In the genomic region with DNA sequence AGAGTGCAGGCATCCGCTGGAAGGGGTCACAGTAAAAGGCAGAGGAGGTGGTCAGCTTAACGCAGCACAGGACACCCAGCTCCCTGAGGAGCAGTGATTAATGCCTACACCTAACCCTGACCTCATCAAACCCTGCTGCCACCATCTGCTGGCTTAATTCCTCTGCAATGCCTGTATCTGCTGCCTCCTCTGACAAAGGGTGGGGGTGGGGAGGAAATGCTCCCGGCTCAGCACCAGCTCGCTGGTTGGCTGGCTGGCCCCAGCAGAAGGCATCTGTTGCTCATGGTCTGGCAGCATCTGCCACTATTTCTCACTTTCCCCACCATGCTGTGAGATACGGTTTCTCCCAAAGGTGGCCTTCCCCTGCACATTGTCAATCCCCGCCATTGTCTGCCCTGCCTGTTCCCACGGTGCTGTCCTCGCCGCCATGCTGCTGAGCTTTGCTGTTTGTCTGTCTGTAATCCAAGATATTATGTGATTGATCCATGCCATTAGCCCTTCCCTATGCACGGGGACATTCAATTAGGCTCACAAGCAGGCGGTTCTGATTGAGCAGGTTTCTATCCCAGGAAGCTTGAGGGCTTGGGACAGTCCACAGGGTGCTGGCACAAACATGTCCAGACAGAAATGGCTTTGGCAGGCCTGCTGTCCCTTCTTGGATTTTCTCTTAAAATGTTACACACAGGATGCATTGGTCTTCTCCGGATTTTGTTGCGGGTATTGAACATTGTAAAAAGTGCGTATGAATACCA, we compare ENCODE assay signal across 8 mouse cellular contexts. TPM values are rescaled to one million over a fixed set of nuclear protein-coding genes. Genes with fewer than 3 reads are reported as not detected.
DNase-seq lines count a peak whose midpoint lies in the region; ATAC-seq and TF ChIP-seq lines count a peak whose summit lies in the region.
"Had no signal": no experiment of that assay in that cellular context is flagged by ENCODE, and none has a peak within 500 bp of the region (broad histone marks: within the 10 kb centered on the region; RNA-seq: fewer than 3 reads in every experiment).

No protein-coding gene starts in this region.

- no peak overlapping the region for H3K4me2 ChIP-seq in forebrain, embryonic 11.5 days (ENCODE audit: low read depth, low read length, severe bottlenecking)
- H3K4me2 ChIP-seq in limb, embryonic 11.5 days (ENCODE audit: low read depth, severe bottlenecking), result peak overlapping the region; percentile 29
- H3K4me2 ChIP-seq in lung, postnatal 0 days (replicated peaks; ENCODE audit: low read depth, low read length), result no peak overlapping the region

- DNase-seq in ES-CJ7 (ENCODE audit: low read depth, low spot score) (peak; percentile 44), ZHBTc4 (ENCODE audit: low read depth, low spot score) (peak; percentile 47)
- DNase-seq in forebrain, embryonic 11.5 days (ENCODE audit: low spot score), result peak; percentile 83
- DNase-seq in limb, embryonic 11.5 days (ENCODE audit: low spot score), result peak; percentile 51
- no peak for DNase-seq in urinary bladder, adult 2 months (ENCODE audit: low spot score)
- DNase-seq in lung, postnatal 0 days (ENCODE audit: low spot score), result no peak
- no peak for DNase-seq in thymus, postnatal 25 days

- no peak for TF ChIP-seq EP300 in lung, postnatal 0 days (IDR thresholded peaks at IDR 0.05)

- 23% methylated on average over 14 of the region's 14 CpGs for WGBS in forebrain, embryonic 11.5 days
- 27% methylated on average over 14 of the region's 14 CpGs for whole genome bisulfite sequencing in limb, embryonic 11.5 days
- 37% methylated on average over 14 of the region's 14 CpGs for WGBS in lung, postnatal 0 days

- no peaks in the 10 kb centered on the region for H3K27me3 ChIP-seq in forebrain, embryonic 11.5 days (ENCODE audit: control insufficient read depth, insufficient read depth, low read length)
- H3K27me3 ChIP-seq in limb, embryonic 11.5 days (ENCODE audit: control insufficient read depth, insufficient read depth, low read length), result no peaks in the 10 kb centered on the region
- H3K27me3 ChIP-seq in lung, postnatal 0 days (replicated peaks; ENCODE audit: insufficient read depth, low read length), result no peaks in the 10 kb centered on the region

- no peak for TF ChIP-seq CTCF in lung, postnatal 0 days (IDR thresholded peaks at IDR 0.05)

- no peaks in the 10 kb centered on the region for H3K9me3 ChIP-seq in forebrain, embryonic 11.5 days (ENCODE audit: control insufficient read depth, low read length)
- H3K9me3 ChIP-seq in limb, embryonic 11.5 days (ENCODE audit: control insufficient read depth, low read length), result no peaks in the 10 kb centered on the region
- no peaks in the 10 kb centered on the region for H3K9me3 ChIP-seq in lung, postnatal 0 days (ENCODE audit: low read length)

- H3K9ac ChIP-seq in forebrain, embryonic 11.5 days (ENCODE audit: low read length), result peak overlapping the region; percentile 21; the same call in 1 of the 2 replicates
- H3K9ac ChIP-seq in limb, embryonic 11.5 days (ENCODE audit: low read length), result 0 out of 2 replicates have a peak overlapping the region, but pooled peaks have one; percentile 17
- H3K9ac ChIP-seq in lung, postnatal 0 days (replicated peaks; ENCODE audit: low read depth), result no peak overlapping the region
- H3K9ac ChIP-seq: liver, embryonic 14.5 days had no signal

- no peaks in the 10 kb centered on the region for H3K36me3 ChIP-seq in forebrain, embryonic 11.5 days (ENCODE audit: control insufficient read depth, insufficient read depth, low read length)
- H3K36me3 ChIP-seq in limb, embryonic 11.5 days (ENCODE audit: control insufficient read depth, insufficient read depth, low read length), result no peaks in the 10 kb centered on the region
- H3K36me3 ChIP-seq in lung, postnatal 0 days (ENCODE audit: insufficient read depth, low read length), result no peaks in the 10 kb centered on the region

- H3K4me3 ChIP-seq in forebrain, embryonic 11.5 days (ENCODE audit: low read depth, low read length), result no peak overlapping the region
- H3K4me3 ChIP-seq in limb, embryonic 11.5 days (ENCODE audit: low read depth, low read length), result no peak overlapping the region
- H3K4me3 ChIP-seq in lung, postnatal 0 days (ENCODE audit: low read depth, low read length), result no peak overlapping the region

- peak; percentile 92 for ATAC-seq in forebrain, embryonic 11.5 days (replicated peaks; ENCODE audit: low FRiP score)
- ATAC-seq in limb, embryonic 11.5 days (ENCODE audit: insufficient number of reproducible peaks, low FRiP score, low TSS enrichment, low read depth), result no peak
- ATAC-seq in lung, postnatal 0 days, result no peak

- H3K27ac ChIP-seq in forebrain, embryonic 11.5 days (ENCODE audit: low read depth, low read length), result no peak overlapping the region
- H3K27ac ChIP-seq in limb, embryonic 11.5 days (replicated peaks; ENCODE audit: low read depth, low read length), result no peak overlapping the region
- no peak overlapping the region for H3K27ac ChIP-seq in lung, postnatal 0 days (ENCODE audit: low read length)
- H3K27ac ChIP-seq: liver, embryonic 14.5 days had no signal

- no peaks in the 10 kb centered on the region; the same call in 1 of the 2 replicates for H3K4me1 ChIP-seq in forebrain, embryonic 11.5 days (replicated peaks; ENCODE audit: control insufficient read depth, insufficient read depth, low read length)
- H3K4me1 ChIP-seq in limb, embryonic 11.5 days (ENCODE audit: control insufficient read depth, insufficient read depth, low read length), result peaks cover 7% of the 10 kb centered on the region; the same call in 1 of the 2 replicates
- H3K4me1 ChIP-seq in lung, postnatal 0 days (ENCODE audit: insufficient read depth, low read depth, low read length), result no peaks in the 10 kb centered on the region

RNA-seq across cellular contexts. Expression of a gene that starts 33.4 kb away (rescaled TPM):
- polyA plus RNA-seq in forebrain, embryonic 11.5 days (2014; fragmentation: Nextera tagmentation; extraction: Ambion mirVana), result 84.7 and 97.4 TPM in 2 replicates
- polyA plus RNA-seq in limb, embryonic 11.5 days (2014; fragmentation: Nextera tagmentation; extraction: Ambion mirVana), result 2.9 and 3.3 TPM in 2 replicates
- 8.7 and 9.4 TPM in 2 replicates for polyA plus RNA-seq in urinary bladder, adult 2 months (2012; rRNA removed)
- polyA plus RNA-seq in lung, postnatal 0 days (2015; fragmentation: Nextera tagmentation; extraction: Ambion mirVana), result 8.2 and 9.4 TPM in 2 replicates

RNA-seq across cellular contexts. Expression of a gene that starts 52.8 kb away (rescaled TPM):
- polyA plus RNA-seq in forebrain, embryonic 11.5 days (2014; fragmentation: Nextera tagmentation; extraction: Ambion mirVana), result 32.7 and 33.6 TPM in 2 replicates
- 27.2 and 29.1 TPM in 2 replicates for polyA plus RNA-seq in limb, embryonic 11.5 days (2014; fragmentation: Nextera tagmentation; extraction: Ambion mirVana)
- polyA plus RNA-seq in urinary bladder, adult 2 months (2012; rRNA removed), result 16.9 and 18.1 TPM in 2 replicates
- polyA plus RNA-seq in lung, postnatal 0 days (2015; fragmentation: Nextera tagmentation; extraction: Ambion mirVana), result 11.2 and 15.2 TPM in 2 replicates

Comparison
In these comparisons a context has a peak if more than half of its experiments do, and no peak if none do; other contexts are left out.
1. DNase-seq: peak in ES-CJ7 (single experiment), ZHBTc4 (single experiment), forebrain, embryonic 11.5 days (single experiment) and limb, embryonic 11.5 days (single experiment); none in urinary bladder, adult 2 months (single experiment), lung, postnatal 0 days (single experiment) and thymus, postnatal 25 days (single experiment).